Mouse (Mus musculus): Measurements from ENCODE around the gene Wdr83os.
A peak's percentile ranks its signal among the peaks of the same experiment; 100 is the strongest.
"Not testable (repeated sequence)": the region's sequence is repeated elsewhere in the genome, so short reads cannot be mapped to it uniquely, and the experiment has no call there.

Wdr83os gene

DNA sequence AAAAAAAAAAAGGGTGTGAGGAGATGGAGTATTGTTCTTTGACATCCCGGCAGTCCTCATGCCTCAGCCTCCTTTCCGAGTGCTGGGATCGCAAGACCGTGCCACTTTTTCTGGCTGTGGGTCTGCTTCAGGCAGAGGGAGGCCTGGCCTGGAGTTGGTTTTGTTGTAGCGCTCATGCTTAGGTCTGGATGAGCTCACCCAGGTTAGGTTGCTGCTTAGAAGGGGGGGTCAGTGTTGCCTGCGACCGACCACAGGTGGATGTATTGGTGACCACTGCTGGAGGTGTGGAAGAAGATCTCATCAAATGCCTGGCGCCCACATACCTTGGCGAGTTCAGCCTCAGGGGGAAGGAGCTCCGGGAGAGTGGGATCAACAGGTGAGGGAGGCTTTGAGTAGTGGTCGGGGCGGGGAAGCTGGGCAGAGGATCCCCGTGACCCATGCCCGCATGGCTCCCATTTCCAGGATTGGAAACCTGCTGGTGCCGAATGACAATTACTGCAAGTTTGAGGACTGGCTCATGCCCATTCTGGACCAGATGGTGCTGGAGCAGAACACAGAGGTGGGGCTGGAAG is 7.4 kb upstream of the Wdr83os start:
- no peak for DNase-seq (ENCODE audit: low spot score)

DNA sequence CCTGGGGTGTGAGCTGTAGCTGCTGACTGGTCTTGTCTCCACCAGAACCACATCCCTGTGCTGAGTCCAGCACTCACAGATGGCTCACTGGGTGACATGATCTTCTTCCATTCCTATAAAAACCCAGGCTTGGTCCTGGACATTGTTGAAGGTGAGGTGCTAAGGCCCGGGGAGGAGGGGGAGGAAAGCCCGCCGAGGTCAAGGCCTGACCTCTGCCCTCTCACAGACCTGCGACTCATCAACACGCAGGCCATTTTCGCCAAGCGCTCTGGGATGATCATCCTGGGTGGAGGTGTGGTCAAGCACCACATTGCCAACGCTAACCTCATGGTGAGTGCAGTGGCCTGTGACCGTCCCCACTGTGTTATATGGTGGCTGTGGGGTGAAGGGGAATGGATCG is 6.4 kb upstream of the Wdr83os start:
- no peak for DNase-seq (ENCODE audit: low spot score)

GRCm38 (mm10) chr8:85074617-85075016 is 5.9 kb upstream of the Wdr83os start:
- DNase-seq (ENCODE audit: low spot score): no peak

DNA sequence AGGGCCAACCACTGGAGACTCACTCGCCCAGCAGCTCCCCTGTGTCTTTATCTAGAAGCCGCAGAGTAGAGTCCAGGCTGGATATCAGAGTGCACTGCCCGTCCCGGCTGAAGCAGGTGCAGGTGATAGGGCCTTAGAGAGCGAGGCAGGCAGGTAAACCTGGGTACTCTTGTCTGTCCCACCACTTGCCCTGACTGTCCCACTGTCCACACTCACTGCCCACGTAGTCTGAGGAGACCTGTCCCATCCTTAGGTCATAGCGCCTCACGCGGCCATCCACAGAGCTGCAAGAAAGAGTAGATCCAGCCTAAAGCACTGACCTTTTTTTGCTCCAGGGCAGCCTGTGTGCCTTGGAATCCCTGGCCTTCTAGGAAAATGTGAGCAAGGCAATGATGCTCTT is 4.5 kb upstream of the Wdr83os start:
- no peak for DNase-seq (ENCODE audit: low spot score)

DNA sequence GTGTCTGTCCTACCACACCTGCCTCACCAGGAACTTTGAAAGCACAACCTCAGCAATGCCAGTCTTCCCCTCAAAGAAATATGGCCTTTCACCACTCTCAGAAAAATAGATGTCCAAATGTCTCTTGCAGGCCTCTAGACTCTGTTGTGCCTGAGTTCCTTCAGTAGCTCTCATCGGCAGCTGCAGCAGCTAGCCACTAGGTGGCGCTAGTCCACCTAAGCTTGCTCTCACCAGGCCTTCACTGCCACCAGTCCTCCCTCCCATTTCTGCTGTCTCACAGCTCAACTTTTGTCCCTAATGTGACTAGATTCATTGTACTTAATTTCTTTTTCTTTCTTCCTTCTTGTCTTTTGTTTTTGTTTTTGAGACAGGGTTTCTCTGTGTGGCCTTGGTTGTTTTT is 3.5 kb upstream of the Wdr83os start:
- peak; percentile 84 for DNase-seq (ENCODE audit: low spot score)

DNA sequence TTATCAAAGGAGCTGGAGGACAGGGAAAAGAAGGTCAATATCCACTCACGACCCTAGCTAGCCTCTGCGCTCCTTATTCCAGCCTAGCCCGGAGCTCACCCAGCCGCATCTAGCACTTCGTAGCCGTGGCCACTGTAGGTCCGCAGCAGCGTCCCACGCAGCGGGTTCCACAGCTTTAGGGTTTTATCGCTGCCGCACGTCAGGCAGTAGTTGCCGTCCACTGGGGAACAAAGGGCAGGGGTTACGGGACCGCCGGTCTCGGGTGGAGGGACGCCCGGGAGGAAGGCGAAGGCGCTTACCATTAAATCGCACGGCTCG is 367 bp upstream of the Wdr83os start:
- DNase-seq (ENCODE audit: low spot score): no peak

DNA sequence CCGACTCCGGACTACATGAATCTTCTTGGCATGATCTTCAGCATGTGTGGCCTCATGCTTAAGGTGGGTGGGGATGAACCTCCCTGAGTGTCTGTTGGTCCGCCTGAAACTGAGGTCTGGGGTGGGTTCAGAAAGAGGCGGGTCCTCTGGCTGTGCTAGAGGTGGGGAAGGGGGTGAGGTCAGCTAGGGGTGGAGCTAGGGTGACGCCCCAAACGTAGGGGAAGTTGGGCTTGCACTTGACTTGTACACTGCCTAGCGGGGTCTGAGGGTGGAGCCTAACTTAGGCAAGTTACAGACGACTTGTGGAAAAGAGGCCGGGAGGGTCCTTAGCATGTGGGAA is 646 bp downstream of the Wdr83os start, which contains the start of gene Wdr83:
Gene Wdr83 (minus strand): TSS at position 91 of the 340 bp plus-strand sequence.
- DNase-seq (ENCODE audit: low spot score): peak; percentile 61

GRCm38 (mm10) chr8:85082169-85082568 is 1.6 kb downstream of the Wdr83os start:
- not testable (repeated sequence) for DNase-seq (ENCODE audit: low spot score)

DNA sequence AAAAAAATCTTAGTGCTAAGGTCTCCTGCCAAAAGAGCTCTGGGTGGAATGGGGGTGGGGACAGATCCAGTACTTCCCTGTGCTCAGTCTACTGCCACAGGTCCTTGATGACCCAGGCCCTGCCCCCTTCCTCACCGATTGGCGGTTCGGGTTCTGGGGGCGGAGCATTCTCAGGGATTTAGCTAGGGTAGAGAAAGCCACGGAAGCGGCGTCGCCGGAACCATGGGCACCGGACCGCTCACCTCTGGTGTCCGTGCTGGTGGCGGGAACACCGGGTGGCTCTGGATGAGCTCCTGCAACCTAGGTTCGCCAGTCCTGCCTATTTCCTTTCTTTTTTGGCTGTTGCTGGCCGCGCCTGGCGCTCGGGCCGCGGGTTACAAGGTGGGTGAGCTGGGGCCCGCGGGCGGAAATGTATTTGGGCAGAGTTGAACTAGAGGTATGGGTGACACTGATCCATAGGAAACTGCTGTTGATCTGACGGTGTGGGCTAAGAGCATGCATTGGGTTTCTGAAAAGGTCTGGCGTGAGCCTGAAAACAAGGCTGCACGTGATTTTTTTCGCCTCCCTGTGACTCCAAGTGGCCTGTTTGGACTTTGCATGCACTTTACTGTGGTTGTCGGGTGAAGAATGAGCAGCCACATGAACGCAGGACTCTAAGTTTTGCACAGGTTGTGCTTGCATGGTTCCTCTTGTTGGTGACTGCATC is 2.7 kb downstream of the Wdr83os start, which contains the start of gene Man2b1:
Gene Man2b1 (plus strand): TSS at position 163 of the 706 bp plus-strand sequence.
- DNase-seq (ENCODE audit: low spot score): peak; percentile 96

- DNase-seq (ENCODE audit: low spot score): no peak
Measured at GRCm38 (mm10) chr8:85084633-85085032, 4.1 kb downstream of the Wdr83os start.

DNA sequence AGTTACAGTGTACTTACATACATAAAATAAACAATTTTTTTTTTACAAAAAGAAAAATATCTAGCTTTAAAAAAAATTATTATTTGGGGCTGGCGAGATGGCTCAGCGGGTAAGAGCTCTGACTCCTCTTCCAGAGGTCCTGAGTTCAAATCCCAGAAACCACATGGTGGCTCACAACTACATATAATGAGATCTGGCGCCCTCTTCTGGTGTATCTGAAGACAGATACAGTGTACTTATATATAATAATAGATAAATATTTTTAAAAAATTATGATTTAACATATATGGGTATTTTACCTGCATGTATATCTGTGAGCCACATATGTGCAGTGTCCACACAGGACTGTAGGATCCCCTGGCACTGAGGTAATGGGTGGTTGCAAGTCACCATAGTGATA is 5.7 kb downstream of the Wdr83os start:
- DNase-seq (ENCODE audit: low spot score): no peak

- no peak for DNase-seq (ENCODE audit: low spot score)
Measured at GRCm38 (mm10) chr8:85088771-85089170, 8.2 kb downstream of the Wdr83os start.

- DNase-seq (ENCODE audit: low spot score): no peak
Measured at GRCm38 (mm10) chr8:85090856-85091255, 10.3 kb downstream of the Wdr83os start.

- DNase-seq (ENCODE audit: low spot score): no peak
Measured at GRCm38 (mm10) chr8:85091526-85092090, 11.1 kb downstream of the Wdr83os start.

DNA sequence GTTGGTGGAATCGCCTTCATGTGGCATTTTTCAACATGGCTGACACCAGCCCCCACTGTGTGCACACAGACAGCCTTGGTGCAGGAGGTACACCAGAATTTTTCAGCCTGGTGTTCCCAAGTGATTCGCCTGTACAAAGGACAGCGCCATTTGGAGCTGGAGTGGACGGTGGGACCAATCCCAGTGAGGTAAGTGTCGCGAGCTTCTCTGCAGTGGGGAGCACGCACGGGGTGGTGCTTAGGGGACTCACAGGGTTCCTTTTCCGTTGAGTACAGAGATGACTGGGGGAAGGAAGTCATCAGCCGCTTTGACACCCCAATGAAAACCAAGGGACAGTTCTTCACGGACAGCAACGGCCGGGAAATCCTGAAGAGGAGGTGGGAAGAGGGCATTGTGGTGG is 14.5 kb downstream of the Wdr83os start:
- no peak for DNase-seq (ENCODE audit: low spot score)

DNA sequence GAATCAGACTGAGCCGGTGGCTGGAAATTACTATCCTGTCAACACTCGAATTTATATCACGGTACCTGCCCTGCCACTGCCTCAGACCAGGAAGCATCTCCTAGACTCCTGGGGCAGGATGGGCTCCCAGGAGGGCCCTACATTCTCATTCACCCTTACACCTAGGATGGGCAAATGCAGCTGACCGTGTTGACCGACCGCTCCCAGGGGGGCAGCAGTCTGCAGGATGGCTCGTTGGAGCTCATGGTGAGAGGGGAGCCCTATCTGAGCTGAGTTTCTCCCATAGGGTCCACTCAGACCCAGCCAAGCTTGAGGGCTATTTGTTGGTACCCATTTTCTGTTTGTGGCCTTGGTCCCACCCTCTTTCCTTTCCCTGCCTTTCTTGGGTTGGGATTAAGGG is 15.0 kb downstream of the Wdr83os start:
- DNase-seq (ENCODE audit: low spot score): no peak

DNA sequence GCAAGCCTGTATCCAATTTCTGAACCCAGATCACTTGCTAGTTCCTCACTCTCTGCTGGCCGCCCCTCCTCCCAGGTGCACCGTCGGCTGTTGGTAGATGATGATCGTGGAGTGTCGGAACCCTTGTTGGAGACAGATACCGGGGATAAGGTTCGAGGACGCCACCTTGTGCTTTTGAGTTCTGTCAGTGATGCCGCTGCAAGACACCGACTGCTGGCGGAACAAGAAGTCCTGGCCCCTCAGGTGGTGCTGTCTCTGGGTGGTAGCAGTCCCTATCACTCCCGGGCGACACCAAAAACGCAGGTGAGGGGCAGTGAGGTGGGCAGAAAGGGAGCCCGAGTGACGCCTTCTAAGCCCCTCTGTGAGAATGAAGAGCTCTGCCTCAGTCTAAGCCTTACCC is 15.7 kb downstream of the Wdr83os start:
- no peak for DNase-seq (ENCODE audit: low spot score)

- DNase-seq (ENCODE audit: low spot score): no peak
Measured at GRCm38 (mm10) chr8:85096850-85097249, 16.3 kb downstream of the Wdr83os start.

- DNase-seq (ENCODE audit: low spot score): no peak
Measured at GRCm38 (mm10) chr8:85100076-85100665, 19.6 kb downstream of the Wdr83os start.

- DNase-seq (ENCODE audit: low spot score): no peak
Measured at GRCm38 (mm10) chr8:85113241-85113640, 32.7 kb downstream of the Wdr83os start.

GRCm38 (mm10) chr8:85115501-85115900 is 35.0 kb downstream of the Wdr83os start:
- no peak for DNase-seq (ENCODE audit: low spot score)

GRCm38 (mm10) chr8:85116984-85117383 is 36.4 kb downstream of the Wdr83os start:
- no peak for DNase-seq (ENCODE audit: low spot score)

Data from lung, postnatal 25 days (tissue).